Mouse (Mus musculus) ovary, postnatal 14 days (tissue): Measurements from ENCODE around the gene Hsd11b2.

ENCODE experiments used
- DNase-seq: peaks from one replicate; pipeline ENCODE4 v3.0.0; 2022; ENCODE audit warnings: low spot score

Hsd11b2 gene

DNA sequence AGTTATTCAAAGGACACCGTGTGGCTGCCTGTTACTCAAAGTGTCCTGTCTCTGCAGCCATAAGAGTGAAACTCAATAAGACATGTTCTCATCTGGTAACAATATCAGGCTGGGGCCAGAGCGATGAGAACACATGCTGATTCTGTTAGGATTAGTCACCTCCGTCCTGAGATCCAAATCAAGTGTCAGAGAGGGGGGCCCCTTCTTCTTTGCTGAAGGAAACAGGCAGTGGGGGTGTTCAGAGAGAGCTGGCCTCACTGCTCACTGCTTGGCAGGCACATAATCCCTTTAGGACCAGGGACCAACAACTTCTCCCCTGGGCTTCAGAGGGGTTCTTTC is 34.6 kb upstream of the Hsd11b2 start:
- DNase-seq: no peak

DNA sequence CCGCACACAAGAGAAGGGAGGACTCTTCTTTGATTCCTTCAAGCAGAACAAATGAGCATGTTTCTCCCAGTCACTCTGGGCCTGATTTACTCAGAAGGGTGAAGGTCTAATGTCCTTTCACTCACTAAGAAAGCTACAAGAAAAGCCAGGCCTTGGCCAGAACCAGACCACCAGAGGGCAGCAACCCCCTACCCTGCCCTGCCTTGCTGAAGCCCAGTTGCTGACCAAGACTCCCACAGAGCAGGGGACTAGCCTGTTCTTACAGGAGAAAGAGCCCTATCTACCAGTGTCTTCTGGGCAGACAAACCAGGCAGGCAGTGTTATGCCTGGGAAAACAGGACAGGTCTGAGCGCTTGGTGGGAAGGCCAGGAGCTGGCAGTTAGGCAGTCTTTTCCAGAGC is 34.2 kb upstream of the Hsd11b2 start:
- DNase-seq: peak; percentile 76

DNA sequence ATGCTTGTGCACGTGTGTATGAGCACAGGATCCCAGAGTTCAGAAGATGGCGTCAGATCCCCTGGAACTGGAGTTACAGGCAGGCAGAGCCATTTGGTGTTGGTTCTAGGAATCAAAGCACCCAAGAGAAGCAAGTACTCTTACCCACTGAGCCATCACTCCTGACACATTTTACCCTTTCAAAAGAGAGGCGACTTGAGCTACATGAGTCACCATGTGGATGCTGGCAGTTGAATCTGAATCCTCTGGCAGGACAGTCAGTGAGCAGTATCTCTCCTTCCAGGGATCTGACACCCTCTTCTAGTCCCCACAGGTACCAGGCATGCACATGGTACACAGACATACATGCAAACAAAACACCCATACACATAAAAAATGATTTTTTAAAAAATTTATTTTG is 30.5 kb upstream of the Hsd11b2 start:
- DNase-seq: no peak

DNA sequence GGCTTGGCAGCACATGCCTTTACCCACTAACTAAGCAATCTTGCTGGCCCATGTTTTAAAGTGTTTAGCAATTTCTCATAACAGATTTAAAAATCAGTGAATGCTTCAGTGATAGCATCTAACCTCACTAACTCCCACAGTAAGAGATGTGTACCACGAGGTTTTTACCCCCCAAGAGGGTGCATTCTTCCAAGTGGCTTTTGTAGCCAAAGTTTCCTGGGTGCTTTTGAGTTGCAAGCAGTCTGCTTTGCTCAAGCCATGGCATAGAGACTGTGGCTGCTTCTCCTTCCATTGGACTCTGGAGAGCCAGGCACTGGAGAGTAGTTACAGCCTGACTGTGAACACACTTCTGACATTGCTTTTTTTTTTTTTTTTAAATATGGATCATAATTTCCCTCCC is 29.3 kb upstream of the Hsd11b2 start:
- DNase-seq: no peak

DNA sequence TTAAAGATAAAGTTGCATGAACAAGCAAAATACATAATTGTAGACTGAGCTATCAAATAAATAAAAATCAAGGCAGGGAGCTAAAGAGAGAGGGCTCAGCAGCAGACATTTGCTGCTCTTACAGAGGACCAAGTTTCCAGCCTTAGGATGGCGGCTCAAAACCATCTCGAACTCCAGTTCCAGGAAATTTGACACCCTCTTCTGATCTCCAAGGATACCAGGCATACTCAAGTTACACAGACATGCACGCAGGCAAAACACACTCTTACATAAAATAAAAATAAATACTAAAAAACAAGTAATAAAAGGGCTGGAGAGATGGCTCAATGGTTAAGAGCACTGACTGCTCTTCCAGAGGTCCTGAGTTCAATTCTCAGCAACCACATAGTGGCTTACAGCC is 25.1 kb upstream of the Hsd11b2 start:
- DNase-seq: no peak

DNA sequence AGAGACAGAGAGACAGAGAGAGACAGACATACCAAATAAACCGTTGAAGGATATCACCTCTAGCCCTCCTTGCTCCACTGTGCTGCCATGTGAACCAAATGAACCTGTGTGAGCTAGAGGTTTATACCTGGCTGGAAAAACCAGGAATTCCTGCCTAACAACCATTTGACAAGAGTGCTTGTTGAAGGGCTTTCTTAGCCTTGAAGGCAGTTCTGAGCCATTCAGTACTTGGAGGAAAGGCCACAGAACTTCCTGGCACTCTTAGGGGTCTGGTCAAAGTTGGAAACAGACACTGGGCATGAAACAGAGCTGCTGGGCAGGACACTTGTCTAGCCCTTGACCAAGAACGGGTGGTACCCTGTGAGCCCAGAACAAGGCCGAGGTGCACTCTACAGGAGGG is 24.0 kb upstream of the Hsd11b2 start:
- DNase-seq: no peak

DNA sequence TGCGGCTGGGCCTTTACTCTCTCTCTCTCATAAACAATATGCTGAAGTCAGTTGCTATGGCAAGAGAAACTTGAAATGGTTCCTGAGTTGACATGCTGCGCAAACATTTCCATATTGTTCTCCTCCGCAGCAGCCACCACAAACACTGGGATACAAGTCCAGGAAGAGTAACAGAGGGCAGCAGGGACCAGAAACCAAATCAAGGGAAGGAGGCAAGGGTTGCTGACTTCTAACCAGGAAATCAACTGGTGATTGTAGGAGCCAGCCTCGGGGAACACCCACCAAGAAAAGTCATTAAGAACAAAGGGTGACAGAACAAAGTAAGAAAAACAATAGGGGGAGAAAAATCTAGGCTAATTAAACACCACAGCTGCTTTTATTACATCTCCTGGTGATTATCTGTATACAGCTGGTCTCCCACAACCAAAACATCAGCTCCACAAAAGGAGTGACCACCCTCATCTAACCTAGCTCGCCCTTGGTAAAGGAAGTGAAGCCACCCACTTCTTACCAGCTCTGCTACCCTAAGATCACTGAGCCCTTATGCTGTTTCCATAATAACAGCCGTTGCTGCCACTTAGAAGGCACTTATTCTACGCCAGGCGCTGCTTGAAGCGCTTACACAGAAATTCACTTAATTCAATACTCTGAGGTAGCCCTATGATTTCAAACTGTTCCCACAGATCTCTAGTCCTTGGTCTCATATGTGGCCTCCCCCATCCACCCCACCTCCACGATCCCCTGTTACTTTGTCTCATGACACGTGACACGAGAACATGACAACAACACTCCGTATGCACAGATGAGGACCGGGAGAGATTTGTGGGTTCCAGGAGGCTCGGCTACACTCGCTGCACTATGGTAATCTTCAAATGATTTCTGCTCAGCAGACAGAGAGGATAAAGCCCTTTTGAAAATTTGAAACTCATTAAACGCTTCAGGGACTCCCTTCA is 22.9 kb upstream of the Hsd11b2 start:
- DNase-seq: no peak

DNA sequence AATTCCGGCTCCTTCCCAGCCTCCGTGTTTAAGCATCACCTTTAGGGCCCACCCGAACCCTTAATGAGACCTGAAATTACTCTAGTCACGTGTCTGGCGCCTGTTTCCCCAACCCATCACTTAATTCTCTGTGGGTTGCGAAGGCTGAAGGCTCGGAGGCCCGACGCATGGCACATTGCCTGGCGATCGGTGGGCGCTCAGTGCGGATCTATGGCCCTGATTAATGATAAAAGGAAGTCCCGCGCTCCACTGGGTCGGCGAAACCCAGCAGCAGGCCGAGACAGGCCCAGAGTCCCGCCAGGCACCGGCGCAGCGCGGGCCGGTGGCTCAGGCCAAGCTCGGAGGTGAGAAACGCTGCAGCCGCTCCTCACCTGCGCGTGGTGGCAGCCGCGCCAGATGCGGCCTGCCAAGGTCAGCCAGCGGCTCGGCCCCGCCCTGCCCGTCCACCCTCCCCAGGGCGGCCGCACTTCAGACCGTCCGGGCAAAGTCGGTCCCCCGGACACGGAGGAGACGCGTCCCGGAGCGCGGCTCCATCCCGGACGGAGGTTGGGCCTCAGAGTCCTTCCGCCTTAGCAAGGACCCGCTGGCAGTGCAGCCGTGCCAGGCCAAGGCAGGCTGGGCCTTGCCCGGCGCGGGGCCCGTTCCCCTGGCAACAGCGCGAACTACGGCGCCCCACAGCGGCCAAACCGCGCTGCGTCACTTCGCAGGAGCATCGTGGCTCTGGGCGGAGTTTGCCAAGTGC is 21.9 kb upstream of the Hsd11b2 start, which contains the start of gene Zdhhc1:
Gene Zdhhc1, minus strand, starts transcription at position 464 of the 742 bp plus-strand sequence.
- DNase-seq: peak; percentile 88

DNA sequence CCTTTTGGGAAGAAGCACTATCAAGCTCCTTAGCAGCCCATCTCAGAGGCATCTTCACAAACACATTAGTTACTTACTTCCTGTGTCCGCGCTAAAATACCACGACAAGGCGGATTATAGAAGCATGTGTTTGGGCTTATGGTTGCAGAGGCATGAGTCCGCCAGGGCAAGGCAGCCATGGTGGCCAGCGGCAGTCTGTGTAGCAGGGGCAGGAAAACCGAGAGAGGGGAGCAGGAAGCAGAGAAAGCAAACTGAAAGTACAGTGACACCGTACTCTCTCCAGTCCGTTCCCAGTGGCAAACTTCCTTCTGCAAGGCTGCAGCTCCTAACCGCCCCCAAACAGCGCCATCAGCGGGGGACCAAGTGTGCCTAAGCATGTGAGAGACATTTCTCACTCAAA is 18.8 kb upstream of the Hsd11b2 start:
- no peak for DNase-seq

DNA sequence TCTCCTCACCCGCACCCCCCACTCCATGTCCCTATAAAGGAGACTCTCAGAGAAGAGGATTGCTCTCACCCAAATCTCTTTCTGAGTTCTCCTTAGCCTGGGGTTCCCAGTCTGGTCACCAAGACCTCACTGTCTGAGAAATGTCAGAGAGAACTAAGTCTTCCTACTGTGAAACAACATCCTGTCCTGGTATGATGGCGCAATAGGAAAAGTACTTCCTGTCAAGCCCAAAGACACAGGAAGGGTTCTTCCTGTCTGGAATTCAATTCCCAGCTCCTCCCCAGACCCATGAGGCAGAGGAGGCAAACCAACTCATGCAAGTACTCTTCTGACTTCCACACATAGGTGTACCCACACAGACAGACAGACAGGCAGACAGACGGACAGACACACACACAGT is 13.9 kb upstream of the Hsd11b2 start:
- DNase-seq: no peak

DNA sequence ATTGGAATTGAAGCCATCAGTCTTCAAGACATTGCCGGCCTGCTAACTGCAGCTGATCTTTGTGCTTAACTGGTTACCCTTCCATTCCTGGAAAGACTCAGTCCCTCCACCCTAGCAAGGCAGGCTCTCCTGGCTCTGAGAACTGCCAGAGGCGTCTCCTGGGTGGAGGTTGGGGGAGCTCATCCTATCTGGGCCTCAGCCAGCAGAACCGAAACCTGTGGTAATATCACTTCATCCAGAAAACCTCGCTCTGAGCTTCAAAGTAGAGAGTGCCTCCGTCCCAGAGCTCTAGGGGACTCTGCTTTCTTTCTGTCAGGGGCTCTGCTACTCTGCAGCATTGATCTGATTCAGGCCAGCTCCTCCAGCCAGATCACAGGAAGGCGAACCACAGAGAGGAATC is 11.6 kb upstream of the Hsd11b2 start:
- no peak for DNase-seq

DNA sequence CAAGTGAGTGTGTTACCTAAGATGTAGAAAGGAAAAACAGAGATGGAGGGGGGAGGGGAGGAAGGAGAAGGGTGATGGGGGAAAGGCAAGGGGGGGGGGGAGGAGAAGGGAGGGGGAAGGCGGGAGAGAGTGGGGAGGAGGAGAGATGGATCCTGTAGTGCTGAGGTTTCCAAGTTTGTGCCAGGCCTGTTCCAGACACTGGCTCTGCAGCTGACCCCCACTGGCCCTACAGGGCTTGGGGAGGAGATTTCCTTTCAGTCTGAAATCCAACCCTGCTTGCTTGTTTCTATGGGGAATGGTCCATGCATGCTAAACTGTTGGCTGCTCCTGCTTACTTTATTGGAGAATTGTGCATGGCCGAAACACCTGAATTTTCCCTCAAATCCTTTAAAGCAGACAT is 9.8 kb upstream of the Hsd11b2 start:
- DNase-seq: no peak

DNA sequence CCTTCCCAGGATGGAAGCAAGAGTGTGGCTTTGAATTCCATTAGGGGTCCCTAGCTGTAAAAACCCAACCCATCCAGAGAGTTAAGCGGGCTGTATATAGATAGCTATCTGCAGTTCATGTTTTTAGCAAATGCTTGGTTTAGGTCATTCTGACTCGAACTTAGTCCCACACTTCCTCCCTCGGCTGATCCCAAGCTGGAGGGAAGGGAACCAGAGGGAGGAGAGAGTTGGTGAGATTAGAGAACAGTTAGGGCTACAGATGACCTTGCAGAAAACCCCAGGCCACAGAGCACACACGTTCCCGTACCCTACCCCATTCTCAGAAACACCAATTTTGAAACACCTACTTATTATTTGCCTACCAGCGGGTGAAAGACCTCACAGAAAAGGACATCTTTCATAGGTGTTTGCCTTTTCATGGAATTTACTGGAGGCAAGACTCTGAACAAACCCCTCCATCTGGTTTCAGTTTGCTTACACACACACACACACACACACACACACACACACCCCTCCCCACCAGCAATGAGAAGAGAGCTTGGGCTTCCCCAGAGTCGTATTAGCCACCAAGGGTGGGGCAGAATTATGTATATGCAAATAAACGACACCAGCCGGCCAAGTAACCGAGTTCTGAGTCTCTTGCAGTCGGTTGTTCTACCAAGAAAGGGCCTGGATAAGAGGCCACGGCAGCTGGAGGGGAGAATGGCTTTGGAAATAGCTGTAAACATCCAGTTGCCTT is 8.4 kb upstream of the Hsd11b2 start:
- no peak for DNase-seq

DNA sequence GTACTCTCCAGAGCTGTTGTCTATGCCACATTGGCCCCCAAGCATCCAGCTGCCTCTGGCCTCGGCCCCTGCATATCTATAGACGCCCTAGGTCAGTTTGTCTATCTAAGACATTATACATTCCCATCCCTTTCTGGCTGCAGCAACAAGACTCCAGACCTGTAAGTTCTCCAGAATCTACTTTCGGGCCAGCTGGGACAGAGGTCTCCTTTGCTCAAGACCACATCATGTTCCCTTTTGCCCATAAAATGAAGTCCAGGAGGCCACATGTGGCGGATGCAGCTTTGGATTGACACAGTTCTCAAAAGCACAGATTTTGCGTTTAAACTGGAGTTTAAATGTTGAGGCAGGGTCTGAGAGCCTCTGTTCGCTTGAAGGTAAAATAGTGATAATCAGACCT is 4.4 kb upstream of the Hsd11b2 start:
- DNase-seq: no peak

DNA sequence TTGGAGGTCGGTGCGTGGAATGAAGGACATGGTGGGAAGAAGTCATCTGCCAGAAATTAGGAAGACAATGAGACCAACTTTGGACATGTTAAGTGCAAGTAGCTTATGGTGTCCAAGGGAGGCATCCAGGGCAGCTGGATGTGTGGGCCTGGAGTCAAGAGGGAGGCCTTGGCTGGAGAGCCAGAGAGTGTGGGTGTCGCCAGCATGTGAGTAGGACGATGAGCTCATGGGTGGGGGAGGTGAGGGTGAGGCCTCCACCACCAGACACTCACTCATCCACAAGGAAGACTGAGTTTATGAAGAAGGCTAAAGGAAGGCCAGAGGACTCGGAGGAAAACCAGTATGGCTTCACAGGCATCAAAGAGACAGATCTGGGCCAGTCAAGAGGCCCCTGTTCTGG is 3.9 kb upstream of the Hsd11b2 start:
- no peak for DNase-seq

DNA sequence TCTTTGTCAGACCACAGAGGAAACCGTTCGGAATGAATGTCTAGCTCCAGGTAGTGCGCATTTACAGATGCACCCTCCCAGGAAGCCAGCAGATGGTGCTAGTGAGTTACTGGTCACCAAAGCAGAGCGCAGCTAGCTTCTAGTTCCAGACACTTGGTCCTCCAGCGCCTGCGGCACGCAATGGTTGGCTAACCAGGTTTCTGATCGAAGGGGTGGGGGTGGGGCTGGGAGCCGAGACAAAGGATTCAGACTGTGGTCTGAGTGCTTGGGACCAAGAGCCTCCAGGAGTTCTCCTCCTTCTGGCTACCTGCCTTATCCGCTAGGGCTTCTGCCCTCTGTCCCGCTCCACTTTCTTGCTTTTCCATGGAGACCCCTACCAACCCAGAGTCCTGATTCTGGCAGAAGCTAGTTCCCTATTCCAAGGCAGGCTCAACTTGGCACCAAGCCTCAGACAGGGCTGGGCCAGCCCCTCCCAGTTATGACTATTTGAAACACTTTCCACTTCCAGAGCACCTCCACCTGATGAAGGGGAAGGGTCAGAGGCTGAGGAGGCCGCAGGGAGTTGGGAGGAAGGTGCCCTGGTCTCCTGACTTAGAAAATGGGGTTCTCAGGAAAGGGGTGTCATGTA is 2.4 kb upstream of the Hsd11b2 start:
- DNase-seq: peak; percentile 77

DNA sequence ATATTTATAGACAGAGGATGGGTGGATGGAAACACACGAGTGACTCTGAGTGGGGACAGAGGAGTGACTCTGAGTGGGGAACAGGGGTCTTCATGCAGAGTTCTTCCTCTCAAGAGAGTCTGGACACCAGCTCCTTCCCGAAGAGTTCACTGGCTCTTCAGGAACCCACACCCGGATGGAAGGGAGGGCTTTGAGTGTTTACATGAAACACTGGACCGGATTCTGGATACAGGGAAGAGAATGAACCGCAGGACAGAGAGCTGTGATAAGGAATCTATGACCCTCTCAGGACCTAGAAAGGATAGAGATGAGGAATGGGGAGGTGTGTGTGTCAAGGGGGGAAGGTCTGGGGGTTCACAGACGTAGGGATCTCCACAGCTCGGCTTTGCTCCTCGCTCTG is 1.2 kb upstream of the Hsd11b2 start:
- no peak for DNase-seq

DNA sequence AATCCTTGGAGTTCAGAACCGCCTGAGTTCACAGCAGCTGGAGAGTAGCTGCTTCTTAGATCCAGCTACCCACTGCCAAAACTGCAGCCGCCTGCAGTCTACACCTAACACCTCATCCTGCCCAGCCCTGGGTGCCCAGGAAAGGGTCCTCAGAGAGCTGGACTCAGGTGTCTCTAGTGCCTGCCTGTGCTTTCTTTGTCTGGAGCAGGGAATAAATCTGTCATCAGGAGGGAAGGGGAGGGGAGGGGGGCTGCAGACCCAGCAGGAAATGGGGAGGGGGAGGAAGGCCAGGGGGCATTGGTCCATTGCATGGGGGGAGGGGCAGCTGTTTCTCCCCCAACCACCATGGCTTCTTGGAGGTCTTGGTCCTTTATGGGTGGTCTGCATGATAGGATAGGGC is 1.0 kb downstream of the Hsd11b2 start:
- DNase-seq: no peak

DNA sequence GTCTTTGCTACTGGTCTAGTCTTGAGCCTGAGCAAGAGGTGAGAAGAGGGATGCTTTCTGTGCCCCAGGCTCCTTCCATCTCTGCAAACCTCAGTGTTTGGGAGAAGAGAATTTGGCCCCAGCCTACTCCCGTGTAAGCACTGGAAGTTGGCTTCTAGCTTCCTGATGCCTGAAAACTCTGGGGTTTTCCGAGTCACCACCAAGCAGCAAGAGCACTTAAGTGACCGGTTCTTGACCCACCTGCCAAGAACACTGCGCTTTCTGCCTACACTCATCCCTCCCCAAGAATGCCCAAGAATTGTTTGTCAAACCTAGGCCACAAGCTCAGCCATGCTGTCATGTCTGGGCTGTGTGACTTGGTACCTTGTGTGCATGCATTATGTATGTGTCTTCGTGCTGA is 2.0 kb downstream of the Hsd11b2 start:
- no peak for DNase-seq

DNA sequence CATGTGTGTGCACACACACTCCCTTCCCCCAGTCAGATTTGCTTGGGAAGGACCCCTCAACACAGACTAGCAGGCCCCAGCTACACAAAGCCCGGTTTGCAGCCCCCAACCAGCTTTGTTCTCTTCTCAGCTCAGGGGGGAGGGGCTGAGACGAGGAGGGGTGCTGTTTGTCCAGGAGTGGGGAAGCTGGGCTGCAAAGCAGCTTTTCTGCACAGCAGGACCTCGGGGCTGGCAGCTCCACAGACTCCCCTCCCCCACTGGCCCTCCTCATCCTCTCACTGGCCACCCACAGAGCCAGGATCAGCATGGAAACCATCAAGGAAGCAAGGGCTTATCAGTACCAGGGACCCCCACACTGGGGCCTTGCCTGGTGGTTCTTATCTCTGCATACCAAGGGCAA is 2.5 kb downstream of the Hsd11b2 start:
- DNase-seq: no peak

DNA sequence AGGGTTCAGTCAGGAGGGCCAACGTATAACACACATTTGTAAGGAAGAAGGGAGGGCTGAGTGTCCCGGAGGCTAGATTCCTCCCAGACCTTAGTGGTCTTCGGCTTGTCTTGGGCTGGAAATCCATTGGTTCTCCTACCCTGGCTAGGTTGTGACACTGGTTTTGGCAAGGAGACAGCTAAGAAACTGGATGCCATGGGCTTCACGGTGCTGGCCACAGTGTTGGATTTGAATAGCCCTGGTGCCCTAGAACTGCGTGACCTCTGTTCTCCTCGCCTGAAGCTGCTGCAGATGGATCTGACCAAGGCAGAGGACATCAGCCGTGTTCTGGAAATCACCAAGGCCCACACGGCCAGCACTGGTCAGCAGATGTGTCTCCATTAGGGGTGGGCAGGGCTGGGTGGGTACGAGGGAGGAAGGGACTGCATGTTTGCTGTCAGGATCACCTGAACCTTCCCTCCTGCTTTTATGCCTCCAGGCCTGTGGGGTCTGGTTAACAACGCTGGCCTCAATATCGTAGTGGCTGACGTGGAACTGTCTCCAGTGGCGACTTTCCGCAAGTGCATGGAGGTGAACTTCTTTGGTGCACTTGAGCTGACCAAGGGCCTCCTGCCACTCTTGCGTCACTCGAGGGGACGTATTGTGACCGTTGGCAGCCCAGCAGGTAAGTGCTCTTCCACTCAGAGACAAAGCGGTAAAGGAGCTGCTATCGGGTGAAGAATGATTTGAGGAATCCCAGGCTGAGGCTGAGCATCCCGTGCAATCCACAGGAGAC is 3.6 kb downstream of the Hsd11b2 start:
- DNase-seq: no peak

DNA sequence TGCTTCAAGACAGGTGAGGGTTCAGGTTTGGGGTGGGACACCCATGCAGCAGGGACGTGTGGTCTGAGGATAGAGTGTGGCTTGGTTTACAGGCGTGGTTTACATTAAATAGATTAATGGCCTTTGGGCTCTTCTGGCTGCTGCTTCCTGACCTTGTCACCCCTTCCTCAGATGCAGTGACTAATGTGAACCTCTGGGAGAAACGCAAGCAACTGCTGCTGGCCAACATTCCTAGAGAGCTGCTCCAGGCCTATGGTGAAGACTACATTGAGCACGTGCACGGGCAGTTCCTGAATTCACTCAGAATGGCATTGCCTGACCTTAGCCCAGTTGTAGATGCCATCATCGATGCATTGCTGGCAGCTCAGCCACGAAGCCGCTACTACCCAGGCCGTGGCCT is 4.3 kb downstream of the Hsd11b2 start:
- DNase-seq: no peak
